Mouse (Mus musculus) liver, postnatal 0 days (tissue): ENCODE results near the gene Pdik1l. TPM values are rescaled to one million over a fixed set of nuclear protein-coding genes. Genes with fewer than 3 reads are reported as not detected.

Experiments used
- ATAC-seq: fragments of 200-750 bp; cut with Nextera tagmentation; 2 replicates; pipeline ENCODE4 v1.8.0; 2017; ENCODE audit warnings: mild to moderate bottlenecking, moderate library complexity
- DNase-seq: peaks from one replicate; pipeline ENCODE4 v3.0.0-alpha.2; 2016
- H3K27ac ChIP-seq: fragments of 300-500 bp; sonication (generic); 2 replicates; pipeline ENCODE4 v1.5.1; 2014; ENCODE audit warnings: antibody characterized with exemption, moderate library complexity, mild to moderate bottlenecking, low read depth
- H3K27me3 ChIP-seq: fragments of 300-500 bp; sonication (generic); 2 replicates; pipeline ENCODE4 v1.6.1; 2014; ENCODE audit warnings: low read length, control low read depth, mixed read lengths; ENCODE audit not compliant: insufficient read depth
- H3K36me3 ChIP-seq: fragments of 300-500 bp; sonication (generic); replicated peaks from 2 replicates; pipeline ENCODE4 v1.6.1; 2014; ENCODE audit warnings: mild to moderate bottlenecking, control low read depth, low read length, moderate library complexity, mixed read lengths; ENCODE audit not compliant: insufficient read depth
- H3K4me1 ChIP-seq: fragments of 300-500 bp; sonication (generic); 2 replicates; pipeline ENCODE4 v1.6.1; 2014; ENCODE audit warnings: antibody characterized with exemption, mild to moderate bottlenecking, control low read depth; ENCODE audit not compliant: insufficient read depth
- H3K4me2 ChIP-seq: fragments of 300-500 bp; sonication (generic); 2 replicates; pipeline ENCODE4 v1.6.1; 2014; ENCODE audit warnings: low read depth, mild to moderate bottlenecking, low read length, moderate library complexity, mixed read lengths
- H3K4me3 ChIP-seq: fragments of 300-500 bp; sonication (generic); 2 replicates; pipeline ENCODE4 v1.5.1; 2014; ENCODE audit warnings: low read depth, low read length
- H3K9ac ChIP-seq: fragments of 300-500 bp; sonication (generic); replicated peaks from 2 replicates; pipeline ENCODE4 v1.6.1; 2014; ENCODE audit warnings: mild to moderate bottlenecking, moderate library complexity
- H3K9me3 ChIP-seq: fragments of 300-500 bp; sonication (generic); 2 replicates; pipeline ENCODE4 v1.6.1; 2016; ENCODE audit warnings: mild to moderate bottlenecking, control low read depth, low read length, mixed read lengths
- CTCF ChIP-seq: sonication (generic); IDR thresholded peaks from 2 replicates; pipeline ENCODE4 v1.5.1; 2016; ENCODE audit warnings: antibody characterized with exemption, low read depth
- EP300 ChIP-seq: IDR thresholded peaks from 2 replicates; pipeline ENCODE4 v1.6.1; 2016; ENCODE audit warnings: antibody characterized with exemption, low read depth, mild to moderate bottlenecking
- WGBS: fragments of 180-500 bp; shearing (Covaris S2); extraction: QIAGEN DNeasy Blood & Tissue Kit; methylation state at CpG from one replicate; pipeline ENCODE4 v1.1.7; 2014; ENCODE audit not compliant: insufficient replicate concordance; 5-methylcytosine and 5-hydroxymethylcytosine counted together
- polyA plus RNA-seq: library from polyadenylated mRNA; unstranded; fragments of >200 nt; fragmentation: Nextera tagmentation; extraction: Ambion mirVana; gene quantifications from 2 replicates; pipeline ENCODE4 v1.2.1, GENCODE M21; 2015

Pdik1l gene
- polyA plus RNA-seq, 1 experiment from 2014 or later, result 7.2 TPM

DNA sequence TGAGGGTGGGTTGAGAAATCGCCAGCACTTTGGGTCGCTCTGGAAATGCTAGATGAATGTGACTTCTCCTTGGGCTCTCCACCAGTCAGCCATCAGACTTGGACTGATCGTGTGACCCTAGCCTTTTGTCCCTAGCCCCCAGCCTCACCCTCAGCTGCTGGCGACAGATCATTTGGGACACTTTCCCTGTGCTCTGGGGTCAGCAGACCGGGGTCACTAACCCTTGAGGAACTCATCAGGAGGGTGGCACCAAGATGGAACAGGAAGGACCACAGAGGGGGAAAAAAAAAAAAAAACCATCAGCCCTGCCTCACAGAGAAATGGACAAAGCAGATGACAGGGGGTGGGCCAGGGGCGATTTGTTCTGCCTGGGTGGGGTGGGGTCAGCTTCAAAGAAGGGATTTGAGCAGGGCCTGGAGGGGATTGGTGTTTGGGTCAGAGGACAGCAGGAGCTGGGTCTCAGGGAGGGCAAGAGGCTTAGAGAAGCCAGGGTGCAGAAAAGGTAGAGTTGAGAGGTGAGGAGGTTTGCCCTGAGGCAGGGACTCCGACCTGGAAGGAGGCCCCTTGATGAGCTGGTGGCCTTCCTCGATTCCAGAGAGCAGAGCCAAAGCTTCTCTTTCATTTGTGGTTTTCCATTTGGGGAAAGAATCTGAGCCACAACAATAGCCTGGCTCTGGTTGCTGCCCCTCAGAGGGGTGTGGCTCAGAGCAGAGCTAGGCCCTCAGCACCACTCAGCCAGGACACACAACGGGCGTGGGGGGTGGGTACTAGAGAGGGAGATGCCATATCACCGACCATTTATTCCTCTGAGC, 30.3 kb downstream of the Pdik1l start:
- Histone ChIP-seq H3K4me1 (peaks cover 13% of the 10 kb centered on the region), H3K27me3 (peaks cover 35% of the 10 kb centered on the region), H3K27ac (no peak overlapping the region), H3K36me3 (no peaks in the 10 kb centered on the region), H3K9ac (no peak overlapping the region), H3K4me2 (no peak overlapping the region), H3K4me3 (no peak overlapping the region), H3K9me3 (no peaks in the 10 kb centered on the region)
- WGBS, result 38% methylated on average over 11 of the region's 11 CpGs
- ATAC-seq (no peak), DNase-seq (no peak)
- TF ChIP-seq EP300 (no peak), CTCF (no peak)

DNA sequence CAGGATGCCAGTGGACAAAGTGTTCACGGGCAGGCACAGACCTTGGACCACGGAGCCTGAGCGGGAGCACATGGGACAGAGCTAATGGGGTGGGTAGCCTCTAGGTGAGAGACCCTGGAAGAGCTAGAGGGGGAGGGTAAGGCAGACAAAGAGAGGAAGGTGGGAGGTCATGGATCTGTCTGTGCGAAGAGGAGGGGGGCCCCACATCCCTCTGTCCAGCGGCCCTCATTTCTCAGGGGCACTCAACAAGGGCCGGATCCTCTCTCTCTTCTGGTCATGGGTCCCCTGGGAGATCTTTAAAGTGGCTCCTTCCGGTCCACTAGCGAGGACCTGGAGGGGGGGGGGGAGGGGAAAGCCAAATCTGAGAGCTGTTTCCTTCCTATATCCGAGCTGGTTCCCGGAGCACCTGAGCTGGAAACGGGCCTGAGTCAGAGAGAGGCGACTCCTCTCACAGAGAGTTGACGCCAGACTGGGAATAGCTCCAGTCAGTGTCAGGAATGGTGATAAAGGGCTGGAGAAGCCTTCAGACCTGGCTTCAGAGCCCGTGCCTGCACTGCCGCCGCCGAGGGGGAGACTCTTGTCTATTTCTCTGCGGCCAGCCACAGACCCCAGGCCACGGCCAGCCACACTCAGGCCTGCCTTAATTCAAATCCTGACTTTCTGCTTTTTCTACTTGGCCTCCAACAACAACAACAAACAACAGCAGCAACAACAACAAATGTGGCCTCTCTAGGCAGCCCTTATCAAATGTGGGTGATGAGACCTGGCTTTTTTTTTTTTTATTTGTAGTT, 31.1 kb downstream of the Pdik1l start:
- 34% methylated on average over 16 of the region's 19 CpGs for WGBS
- H3K27ac ChIP-seq, result no peak overlapping the region
- H3K4me3 ChIP-seq, result no peak overlapping the region
- H3K27me3 ChIP-seq, result peaks cover 43% of the 10 kb centered on the region
- TF ChIP-seq EP300 (no peak), CTCF (no peak)
- H3K9me3 ChIP-seq, result no peaks in the 10 kb centered on the region
- no peaks in the 10 kb centered on the region for H3K36me3 ChIP-seq
- no peak for DNase-seq
- H3K4me2 ChIP-seq, result 0 out of 2 replicates have a peak overlapping the region, but pooled peaks have one; percentile 22
- peaks cover 17% of the 10 kb centered on the region for H3K4me1 ChIP-seq
- ATAC-seq, result no peak
- no peak overlapping the region for H3K9ac ChIP-seq

DNA sequence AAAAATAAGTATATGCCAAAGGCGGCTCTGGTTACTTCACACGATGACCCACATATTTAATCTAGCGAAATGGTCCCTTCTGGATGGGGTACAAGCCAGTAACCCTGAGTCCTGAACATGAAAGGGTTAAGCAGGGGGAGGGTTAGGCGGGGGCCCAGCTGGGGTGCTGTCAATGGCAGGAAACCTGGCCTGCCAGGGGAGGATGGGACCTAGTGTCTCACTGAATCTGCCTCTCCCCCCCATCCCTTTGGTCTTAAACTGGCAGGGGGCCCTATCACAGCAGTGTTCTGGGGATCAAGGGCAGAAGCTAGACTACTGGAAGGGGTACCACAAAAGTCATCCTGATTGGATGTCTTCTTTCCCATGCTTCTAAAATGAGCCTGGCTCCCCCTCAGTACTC, 31.8 kb downstream of the Pdik1l start:
- Histone ChIP-seq H3K4me2 (no peak overlapping the region), H3K9ac (no peak overlapping the region), H3K36me3 (no peaks in the 10 kb centered on the region), H3K4me1 (peaks cover 23% of the 10 kb centered on the region), H3K4me3 (no peak overlapping the region), H3K27ac (no peak overlapping the region), H3K27me3 (peaks cover 50% of the 10 kb centered on the region), H3K9me3 (no peaks in the 10 kb centered on the region)
- ATAC-seq (no peak), DNase-seq (no peak)
- 50% methylated on average over 4 of the region's 4 CpGs for WGBS
- TF ChIP-seq CTCF, result no peak
- TF ChIP-seq EP300, result no peak

DNA sequence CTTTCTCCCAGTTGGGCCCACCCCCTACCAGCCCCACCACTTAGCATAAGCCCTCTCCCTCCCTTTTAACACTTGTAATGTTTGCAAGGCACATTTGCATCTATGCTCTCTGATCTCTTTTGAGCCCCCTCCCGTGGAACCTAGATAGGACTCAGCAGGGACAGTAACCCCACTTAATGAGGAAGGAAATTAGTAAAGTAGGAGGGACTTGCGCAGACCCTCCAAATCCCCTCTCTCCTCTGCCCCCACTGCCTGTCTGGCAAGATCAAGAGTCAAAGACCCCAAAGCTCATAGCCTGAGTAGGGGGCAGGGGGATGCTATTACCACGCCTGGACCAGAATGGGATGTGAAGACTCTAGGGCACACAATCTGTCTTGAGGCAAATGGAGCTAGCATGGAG, 32.9 kb downstream of the Pdik1l start:
- TF ChIP-seq CTCF, result no peak
- peaks cover 31% of the 10 kb centered on the region for H3K4me1 ChIP-seq
- DNase-seq, result no peak
- H3K4me3 ChIP-seq, result no peak overlapping the region
- no peaks in the 10 kb centered on the region for H3K9me3 ChIP-seq
- H3K36me3 ChIP-seq, result no peaks in the 10 kb centered on the region
- H3K9ac ChIP-seq, result no peak overlapping the region
- 50% methylated on average over 3 of the region's 3 CpGs for WGBS
- H3K27ac ChIP-seq, result no peak overlapping the region
- ATAC-seq, result no peak
- H3K27me3 ChIP-seq, result peaks cover 60% of the 10 kb centered on the region
- H3K4me2 ChIP-seq, result no peak overlapping the region

DNA sequence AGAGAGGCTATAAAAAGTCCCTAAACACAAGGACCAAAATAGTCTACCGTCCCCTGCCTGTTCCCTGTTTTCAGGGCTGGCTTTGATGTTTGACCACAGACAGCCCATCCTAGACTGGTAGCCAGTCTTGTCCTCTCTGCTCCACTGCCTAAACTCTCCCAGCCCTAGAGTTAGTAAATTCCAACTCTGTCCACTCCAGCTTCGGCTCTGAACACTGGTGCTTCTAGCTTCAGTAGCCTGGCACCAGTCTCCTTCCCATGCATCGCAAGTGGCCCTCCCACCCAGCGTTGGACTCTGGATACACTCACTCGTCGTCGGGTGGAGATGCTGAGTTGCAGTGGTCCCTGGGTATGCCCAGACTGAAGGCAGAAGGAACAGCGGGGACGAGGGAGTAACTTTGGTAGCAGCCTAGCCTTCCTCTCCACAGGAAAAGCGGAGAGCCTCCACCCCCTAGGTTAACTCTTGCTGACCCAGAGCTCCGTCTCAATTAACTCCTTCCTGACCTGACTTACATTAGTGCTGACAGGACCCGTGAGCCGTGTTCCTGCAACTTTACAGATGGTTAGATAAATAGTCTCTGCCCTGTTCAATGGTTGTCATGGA, 33.9 kb downstream of the Pdik1l start, which contains the start of gene Grrp1:
Gene Grrp1 (minus strand): TSS at position 385 of the 603 bp plus-strand sequence.
- Histone ChIP-seq H3K4me3 (0 out of 2 replicates have a peak within 1 kb of the TSS, but pooled peaks have one; percentile 2), H3K27ac (0 out of 2 replicates have a peak within 1 kb of the TSS, but pooled peaks have one; percentile 35), H3K36me3 (no peaks in the 10 kb centered on the region), H3K9ac (no peak within 1 kb of the TSS), H3K27me3 (peaks cover 68% of the 10 kb centered on the region), H3K9me3 (no peaks in the 10 kb centered on the region), H3K4me1 (peaks cover 32% of the 10 kb centered on the region), H3K4me2 (peak within 1 kb of the TSS; percentile 13)
- DNase-seq (no peak), ATAC-seq (no peak)
- 3% methylated on average over 13 of the region's 13 CpGs for WGBS
- TF ChIP-seq CTCF (no peak), EP300 (no peak)
